Mouse (Mus musculus) C2C12 (cell line): Measurements from ENCODE around the gene Foxb1. TPM values are rescaled to one million over a fixed set of nuclear protein-coding genes. Genes with fewer than 3 reads are reported as not detected.

Source experiments
- H3K27me3 ChIP-seq: one replicate; pipeline ENCODE4 v1.6.1; 2011; ENCODE audit not compliant: control insufficient read depth, insufficient read depth, insufficient read length
- H3K36me3 ChIP-seq: one replicate; pipeline ENCODE4 v1.6.1; 2011; ENCODE audit not compliant: control insufficient read depth, insufficient read depth
- H3K4me3 ChIP-seq: one replicate; pipeline ENCODE4 v1.5.1; 2011; ENCODE audit warnings: mild to moderate bottlenecking, control low read depth; ENCODE audit not compliant: poor library complexity, insufficient read depth, severe bottlenecking
- H3K79me2 ChIP-seq: one replicate; pipeline ENCODE4 v1.6.1; 2011; ENCODE audit not compliant: control insufficient read depth, insufficient read depth
- H3K79me3 ChIP-seq: one replicate; pipeline ENCODE4 v1.6.1; 2011; ENCODE audit warnings: low read depth, control low read depth
- H3ac ChIP-seq: one replicate; pipeline ENCODE3; 2011; ENCODE audit warnings: low read depth; ENCODE audit not compliant: control insufficient read depth, insufficient read length
- CEBPB ChIP-seq: IDR thresholded peaks from one replicate; pipeline ENCODE4 v1.6.1; 2011; ENCODE audit warnings: low read depth, mild to moderate bottlenecking, control low read depth, moderate library complexity
- CTCF ChIP-seq: IDR thresholded peaks from one replicate; pipeline ENCODE4 v1.5.1; 2011; ENCODE audit not compliant: control insufficient read depth, insufficient read depth, insufficient read length
- FOSL1 ChIP-seq: IDR thresholded peaks from one replicate; pipeline ENCODE4 v1.8.0; 2011; ENCODE audit warnings: mild to moderate bottlenecking, low read length; ENCODE audit not compliant: poor library complexity, insufficient read depth, severe bottlenecking
- MAX ChIP-seq: IDR thresholded peaks from one replicate; pipeline ENCODE4 v1.6.1; 2011; ENCODE audit warnings: mild to moderate bottlenecking, control low read depth
- MYOD1 ChIP-seq: IDR thresholded peaks from one replicate; pipeline ENCODE4 v1.6.1; 2011; ENCODE audit warnings: low read depth; ENCODE audit not compliant: control insufficient read depth, insufficient read length
- MYOG ChIP-seq: IDR thresholded peaks from one replicate; pipeline ENCODE4 v1.6.1; 2011; ENCODE audit not compliant: control insufficient read depth, insufficient read length; ENCODE audit errors: extremely low read depth
- USF1 ChIP-seq: IDR thresholded peaks from one replicate; pipeline ENCODE4 v1.6.1; 2011; ENCODE audit warnings: low read depth, mild to moderate bottlenecking, control low read depth, moderate library complexity
- polyA plus RNA-seq: library from polyadenylated mRNA; unstranded; fragments of >200 nt; fragmentation: generic; extraction: Trizol; gene quantifications from one replicate; pipeline ENCODE4 v1.2.1, GENCODE M21; 2012; ENCODE audit warnings: missing spikeins

The Foxb1 gene
- polyA plus RNA-seq, 1 experiment: not detected

DNA sequence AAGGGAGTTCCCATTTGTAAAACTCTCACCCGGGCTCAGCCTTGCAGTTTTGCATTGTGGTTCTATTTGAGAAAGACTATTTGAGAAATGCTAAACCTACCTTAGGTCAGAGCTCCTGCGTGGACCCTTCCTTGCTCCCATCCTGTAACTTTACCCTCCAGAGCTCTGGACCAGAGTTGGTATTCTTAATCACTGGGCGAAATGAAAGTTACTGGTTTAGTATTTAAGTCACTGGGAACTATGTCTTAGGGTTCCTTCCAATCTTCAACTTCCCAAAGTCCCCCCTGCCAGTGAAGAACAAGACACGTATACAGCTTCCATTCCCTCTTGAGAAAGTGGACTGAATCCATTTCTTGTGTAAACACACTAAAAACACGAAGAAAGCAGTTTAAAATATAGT lies 5.6 kb downstream of the Foxb1 start:
- no peaks in the 10 kb centered on the region for H3K36me3 ChIP-seq
- H3K4me3 ChIP-seq: no peak overlapping the region
- H3K27me3 ChIP-seq: peaks cover 30% of the 10 kb centered on the region
- TF ChIP-seq CTCF (no peak), MYOD1 (no peak), MYOG (no peak), MAX (no peak), USF1 (no peak), CEBPB (no peak), FOSL1 (no peak)
- H3K79me3 ChIP-seq: no peaks in the 10 kb centered on the region
- H3K79me2 ChIP-seq: no peaks in the 10 kb centered on the region
- no peak overlapping the region for H3ac ChIP-seq

DNA sequence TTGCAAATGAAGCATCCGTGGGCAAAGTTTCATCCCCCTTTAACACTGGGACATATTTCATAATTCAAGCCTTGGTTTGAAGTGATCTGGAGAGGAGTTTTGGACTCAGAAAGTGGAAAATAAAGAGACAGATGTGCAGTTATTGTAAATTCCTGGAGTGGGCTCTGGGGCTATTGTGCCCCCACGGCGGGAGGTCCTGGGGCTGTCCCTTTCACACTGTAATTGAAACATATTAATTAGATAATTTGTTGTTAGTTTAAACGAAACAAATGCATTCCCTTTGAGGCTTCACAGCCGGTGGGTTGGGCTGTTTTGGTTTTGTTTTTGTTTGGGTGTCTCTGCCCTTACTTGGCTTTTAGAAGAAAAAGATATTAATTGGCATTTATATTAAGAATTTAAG lies 6.0 kb downstream of the Foxb1 start:
- TF ChIP-seq CTCF: no peak
- no peak for TF ChIP-seq MYOG
- no peak for TF ChIP-seq MAX
- TF ChIP-seq MYOD1: no peak
- no peak for TF ChIP-seq USF1
- TF ChIP-seq CEBPB: no peak
- TF ChIP-seq FOSL1: no peak
- H3K4me3 ChIP-seq: no peak overlapping the region
- no peaks in the 10 kb centered on the region for H3K79me3 ChIP-seq
- peaks cover 26% of the 10 kb centered on the region for H3K27me3 ChIP-seq
- no peaks in the 10 kb centered on the region for H3K36me3 ChIP-seq
- no peaks in the 10 kb centered on the region for H3K79me2 ChIP-seq
- no peak overlapping the region for H3ac ChIP-seq

DNA sequence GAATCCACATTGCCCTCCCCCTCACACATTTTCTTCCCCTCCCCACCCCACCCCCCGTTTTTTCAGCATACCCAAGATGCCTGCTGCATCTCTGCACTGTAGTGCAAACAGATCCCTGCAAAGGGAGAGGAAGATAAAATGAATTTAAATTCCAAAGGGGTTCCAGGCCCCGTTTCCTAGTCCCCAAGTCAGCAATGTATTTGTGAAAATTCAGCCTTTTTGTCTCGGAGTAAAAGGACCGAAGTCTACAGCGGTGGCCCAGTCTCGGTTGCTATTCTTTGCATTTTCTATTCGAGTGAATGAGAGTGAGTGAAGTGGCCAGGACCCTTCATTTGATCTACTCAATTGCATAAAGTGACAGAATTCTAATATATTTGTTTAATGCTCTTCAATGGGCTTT lies 6.4 kb downstream of the Foxb1 start:
- no peaks in the 10 kb centered on the region for H3K36me3 ChIP-seq
- no peaks in the 10 kb centered on the region for H3K79me2 ChIP-seq
- H3K4me3 ChIP-seq: no peak overlapping the region
- no peak for TF ChIP-seq CEBPB
- no peak for TF ChIP-seq MYOG
- TF ChIP-seq USF1: no peak
- TF ChIP-seq CTCF: no peak
- no peak for TF ChIP-seq MAX
- no peak for TF ChIP-seq FOSL1
- no peak for TF ChIP-seq MYOD1
- no peaks in the 10 kb centered on the region for H3K79me3 ChIP-seq
- H3K27me3 ChIP-seq: peaks cover 22% of the 10 kb centered on the region
- no peak overlapping the region for H3ac ChIP-seq

DNA sequence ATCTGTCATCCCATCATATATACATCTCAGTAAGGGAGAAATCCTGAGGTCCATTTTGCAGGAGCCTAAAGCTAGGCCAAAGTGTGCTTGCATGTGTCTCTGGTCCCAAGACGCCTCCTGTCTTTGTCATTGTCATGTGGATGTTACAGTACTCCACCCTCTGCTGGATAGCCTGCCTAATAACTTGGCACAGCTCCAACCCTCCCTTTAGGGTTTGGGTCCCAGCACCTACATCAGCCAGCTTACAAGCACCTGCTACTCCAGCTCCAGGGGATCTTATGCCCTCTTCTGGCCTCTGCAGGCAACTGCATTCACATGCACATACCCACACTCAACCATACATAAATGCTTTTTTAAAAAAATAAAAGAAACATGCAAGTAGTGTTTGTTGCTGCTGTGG lies 12.8 kb downstream of the Foxb1 start:
- TF ChIP-seq MYOG (no peak), CTCF (no peak), CEBPB (no peak), USF1 (no peak), FOSL1 (no peak), MYOD1 (no peak), MAX (no peak)
- H3K27me3 ChIP-seq: no peaks in the 10 kb centered on the region
- H3K4me3 ChIP-seq: no peak overlapping the region
- no peak overlapping the region for H3ac ChIP-seq
- no peaks in the 10 kb centered on the region for H3K79me2 ChIP-seq
- no peaks in the 10 kb centered on the region for H3K36me3 ChIP-seq
- H3K79me3 ChIP-seq: no peaks in the 10 kb centered on the region

- no peaks in the 10 kb centered on the region for H3K79me2 ChIP-seq
- no peaks in the 10 kb centered on the region for H3K79me3 ChIP-seq
- no peak overlapping the region for H3K4me3 ChIP-seq
- no peaks in the 10 kb centered on the region for H3K36me3 ChIP-seq
- H3ac ChIP-seq: no peak overlapping the region
- TF ChIP-seq FOSL1: no peak
- no peak for TF ChIP-seq MAX
- no peak for TF ChIP-seq MYOD1
- H3K27me3 ChIP-seq: peaks cover 7% of the 10 kb centered on the region
These were observed 32.0 kb downstream of the Foxb1 start for GRCm38 (mm10) chr9:69728736-69729135.

GRCm38 (mm10) chr9:69718431-69718830 lies 42.3 kb downstream of the Foxb1 start:
- Histone ChIP-seq H3K79me3 (no peaks in the 10 kb centered on the region), H3K36me3 (no peaks in the 10 kb centered on the region), H3K4me3 (no peak overlapping the region), H3K79me2 (no peaks in the 10 kb centered on the region), H3K27me3 (peaks cover 11% of the 10 kb centered on the region), H3ac (no peak overlapping the region)
- no peak for TF ChIP-seq CTCF
- no peak for TF ChIP-seq MYOD1
- no peak for TF ChIP-seq USF1
- TF ChIP-seq CEBPB: no peak
- TF ChIP-seq MYOG: no peak
- no peak for TF ChIP-seq MAX
- no peak for TF ChIP-seq FOSL1
